Mouse (Mus musculus): ENCODE measurements around the gene Gpcpd1. TPM values are rescaled to one million over a fixed set of nuclear protein-coding genes. Genes with fewer than 3 reads are reported as not detected.

Gpcpd1 gene
- polyA plus RNA-seq, 1 experiment from 2014 or later = 25.8 TPM

DNA sequence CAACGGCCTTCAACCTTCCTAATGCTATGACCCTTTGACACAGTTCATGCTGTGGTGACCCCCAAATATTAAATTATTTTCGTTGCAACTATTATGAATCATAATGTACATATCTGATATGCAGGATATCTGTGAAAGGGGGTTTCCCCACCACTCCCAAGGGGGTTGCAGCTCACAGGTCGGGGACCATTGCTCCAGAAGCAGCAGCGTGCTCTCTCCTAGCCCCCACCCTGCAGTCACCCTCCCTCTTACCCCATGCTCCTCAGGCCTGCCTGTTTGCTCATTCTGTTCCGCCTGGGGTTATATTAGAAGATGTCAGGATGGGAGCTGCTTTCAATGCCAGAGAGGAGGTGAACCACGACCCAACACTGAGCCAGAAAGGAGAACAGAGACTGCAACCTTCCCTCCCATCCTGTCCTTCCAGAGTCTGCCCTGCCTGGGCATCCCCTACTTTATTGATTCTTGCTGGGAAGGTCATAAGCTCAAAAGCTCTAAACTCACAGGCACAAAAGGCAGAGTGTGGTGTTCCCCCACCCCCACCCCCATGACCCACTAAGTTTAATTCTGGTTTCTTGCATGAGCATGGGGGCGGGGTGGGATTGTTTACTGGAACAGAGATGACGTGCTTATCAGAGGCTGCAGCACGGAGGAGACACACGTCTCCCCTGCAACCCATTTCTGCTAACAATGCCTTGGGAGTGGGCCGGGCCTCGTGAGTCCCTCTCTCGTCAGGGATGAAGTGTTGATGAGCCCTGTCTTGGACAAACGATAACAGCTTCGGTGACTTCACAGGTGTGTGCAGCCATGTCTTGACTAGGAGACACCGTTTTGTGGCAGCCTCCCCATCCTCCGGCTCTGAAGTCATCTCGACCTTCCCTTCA is 69.3 kb downstream of the Gpcpd1 start:
- no peak overlapping the region for H3K27ac ChIP-seq (replicated peaks; ENCODE audit: low read depth, low read length)
- no peaks in the 10 kb centered on the region for H3K4me1 ChIP-seq (ENCODE audit: control insufficient read depth, insufficient read depth, low read length)
- no peak overlapping the region for H3K9ac ChIP-seq (ENCODE audit: low read length)
- H3K9me3 ChIP-seq (ENCODE audit: control insufficient read depth, low read length) = no peaks in the 10 kb centered on the region
- no peak overlapping the region for H3K4me2 ChIP-seq (ENCODE audit: low read depth, severe bottlenecking)
- 71% methylated on average over 18 of the region's 18 CpGs for WGBS
- DNase-seq (ENCODE audit: low spot score) (no peak), ATAC-seq (ENCODE audit: insufficient number of reproducible peaks, low FRiP score, low TSS enrichment, low read depth) (no peak)
- no peaks in the 10 kb centered on the region for H3K27me3 ChIP-seq (ENCODE audit: control insufficient read depth, insufficient read depth, low read length)
- H3K36me3 ChIP-seq (ENCODE audit: control insufficient read depth, insufficient read depth, low read length) = no peaks in the 10 kb centered on the region
- H3K4me3 ChIP-seq (ENCODE audit: low read depth, low read length) = no peak overlapping the region

DNA sequence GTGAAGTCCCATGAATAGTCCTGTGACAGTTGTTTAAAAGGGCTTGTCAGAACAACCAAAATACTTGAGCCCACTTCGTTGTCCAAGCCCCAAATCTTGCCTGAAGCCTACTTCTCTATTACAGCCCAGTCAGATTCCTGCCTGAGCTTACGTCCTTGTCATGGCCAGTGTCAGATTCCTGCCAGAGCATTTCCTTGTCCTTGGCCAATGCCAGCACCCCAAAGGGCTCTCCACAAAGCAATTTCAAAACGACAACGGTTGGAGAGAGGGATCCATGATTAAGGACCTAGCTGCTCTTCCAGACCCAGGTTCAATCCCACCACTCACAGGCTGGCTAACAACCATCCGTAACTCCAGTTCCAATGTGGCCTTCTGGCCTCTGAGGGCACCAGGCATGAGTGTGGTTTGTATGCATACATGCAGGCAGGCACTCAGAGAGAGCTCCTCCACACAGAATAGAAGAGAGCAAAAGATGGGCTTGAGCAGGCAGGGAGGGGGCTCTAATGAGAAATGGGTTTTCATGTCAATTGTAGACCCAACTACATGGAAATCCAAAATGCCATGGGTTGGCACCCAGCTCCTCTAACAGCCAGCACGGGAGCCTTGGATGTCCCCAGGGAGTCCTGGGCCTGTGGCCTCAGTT is 70.2 kb downstream of the Gpcpd1 start:
- Histone ChIP-seq H3K27me3 (ENCODE audit: control insufficient read depth, insufficient read depth, low read length) (no peaks in the 10 kb centered on the region), H3K4me1 (ENCODE audit: control insufficient read depth, insufficient read depth, low read length) (no peaks in the 10 kb centered on the region), H3K27ac (replicated peaks; ENCODE audit: low read depth, low read length) (no peak overlapping the region), H3K9me3 (ENCODE audit: control insufficient read depth, low read length) (no peaks in the 10 kb centered on the region), H3K4me3 (ENCODE audit: low read depth, low read length) (no peak overlapping the region), H3K36me3 (ENCODE audit: control insufficient read depth, insufficient read depth, low read length) (no peaks in the 10 kb centered on the region), H3K9ac (ENCODE audit: low read length) (no peak overlapping the region), H3K4me2 (ENCODE audit: low read depth, severe bottlenecking) (no peak overlapping the region)
- ATAC-seq (ENCODE audit: insufficient number of reproducible peaks, low FRiP score, low TSS enrichment, low read depth) (no peak), DNase-seq (ENCODE audit: low spot score) (no peak)
- 85% methylated on average over 6 of the region's 6 CpGs for WGBS

DNA sequence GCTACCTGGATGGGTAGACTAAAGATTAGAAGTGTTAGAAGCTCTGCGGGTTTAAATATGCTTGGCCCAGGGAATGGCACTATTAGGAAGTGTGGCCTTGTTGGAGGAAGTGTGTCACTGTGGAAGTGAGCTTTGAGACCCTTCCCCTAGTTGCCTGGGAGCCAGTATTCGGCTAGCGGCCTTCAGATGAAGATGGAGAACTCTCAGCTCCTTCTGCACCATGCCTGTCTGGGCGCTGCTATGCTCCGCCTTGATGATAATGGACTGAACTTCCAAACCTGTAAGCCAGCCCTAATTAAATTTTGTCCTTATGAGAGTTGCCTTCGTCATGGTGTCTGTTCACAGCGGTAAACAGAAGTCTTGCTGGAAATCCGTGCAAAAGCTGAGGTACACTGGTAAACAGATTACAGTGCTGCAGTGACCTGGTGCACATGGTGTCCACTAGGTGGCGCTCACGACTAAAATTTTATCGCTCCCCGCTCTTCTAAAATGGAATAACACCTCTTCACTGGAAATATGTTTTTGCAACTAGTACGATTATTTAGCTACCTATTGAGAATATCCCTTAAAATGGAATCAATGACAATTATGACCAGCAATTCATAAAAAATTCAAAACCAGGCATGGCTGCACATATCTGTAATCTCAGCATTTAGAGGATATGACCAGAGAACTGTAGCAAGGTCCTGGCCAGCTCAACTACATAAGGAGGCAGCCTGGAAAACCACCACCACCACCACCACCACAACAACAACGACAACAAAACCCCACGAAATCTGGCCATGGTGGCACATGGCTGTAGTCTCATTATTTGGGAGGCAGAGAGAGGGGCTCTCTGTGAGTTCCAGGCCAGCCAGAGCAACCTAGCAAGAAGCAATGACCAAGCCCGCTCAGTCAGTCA is 71.1 kb downstream of the Gpcpd1 start:
- no peaks in the 10 kb centered on the region for H3K9me3 ChIP-seq (ENCODE audit: control insufficient read depth, low read length)
- no peaks in the 10 kb centered on the region for H3K4me1 ChIP-seq (ENCODE audit: control insufficient read depth, insufficient read depth, low read length)
- no peaks in the 10 kb centered on the region for H3K36me3 ChIP-seq (ENCODE audit: control insufficient read depth, insufficient read depth, low read length)
- no peak overlapping the region for H3K9ac ChIP-seq (ENCODE audit: low read length)
- no peak overlapping the region for H3K27ac ChIP-seq (replicated peaks; ENCODE audit: low read depth, low read length)
- ATAC-seq (ENCODE audit: insufficient number of reproducible peaks, low FRiP score, low TSS enrichment, low read depth) (peak; percentile 54; the same call in 1 of the 2 replicates), DNase-seq (ENCODE audit: low spot score) (peak; percentile 86)
- no peak overlapping the region for H3K4me2 ChIP-seq (ENCODE audit: low read depth, severe bottlenecking)
- no peak overlapping the region for H3K4me3 ChIP-seq (ENCODE audit: low read depth, low read length)
- H3K27me3 ChIP-seq (ENCODE audit: control insufficient read depth, insufficient read depth, low read length) = no peaks in the 10 kb centered on the region
- WGBS = 34% methylated on average over 16 of the region's 16 CpGs

- no peak for ATAC-seq (ENCODE audit: insufficient number of reproducible peaks, low FRiP score, low TSS enrichment, low read depth)
- Histone ChIP-seq H3K4me1 (ENCODE audit: control insufficient read depth, insufficient read depth, low read length) (no peaks in the 10 kb centered on the region), H3K9me3 (ENCODE audit: control insufficient read depth, low read length) (no peaks in the 10 kb centered on the region), H3K4me3 (ENCODE audit: low read depth, low read length) (no peak overlapping the region), H3K27me3 (ENCODE audit: control insufficient read depth, insufficient read depth, low read length) (no peaks in the 10 kb centered on the region), H3K9ac (ENCODE audit: low read length) (no peak overlapping the region), H3K36me3 (ENCODE audit: control insufficient read depth, insufficient read depth, low read length) (no peaks in the 10 kb centered on the region), H3K4me2 (ENCODE audit: low read depth, severe bottlenecking) (no peak overlapping the region), H3K27ac (replicated peaks; ENCODE audit: low read depth, low read length) (no peak overlapping the region)
- no peak for DNase-seq (ENCODE audit: low spot score)
- 81% methylated on average over 13 of the region's 13 CpGs for WGBS
These were observed 71.9 kb downstream of the Gpcpd1 start for GRCm38 (mm10) chr2:132515607-132516006.

- no peaks in the 10 kb centered on the region for H3K27me3 ChIP-seq (ENCODE audit: control insufficient read depth, insufficient read depth, low read length)
- no peak overlapping the region for H3K4me2 ChIP-seq (ENCODE audit: low read depth, severe bottlenecking)
- DNase-seq (ENCODE audit: low spot score) = no peak
- H3K4me1 ChIP-seq (ENCODE audit: control insufficient read depth, insufficient read depth, low read length) = no peaks in the 10 kb centered on the region
- H3K9me3 ChIP-seq (ENCODE audit: control insufficient read depth, low read length) = no peaks in the 10 kb centered on the region
- H3K27ac ChIP-seq (replicated peaks; ENCODE audit: low read depth, low read length) = no peak overlapping the region
- 88% methylated on average over 14 of the region's 14 CpGs for WGBS
- H3K36me3 ChIP-seq (ENCODE audit: control insufficient read depth, insufficient read depth, low read length) = no peaks in the 10 kb centered on the region
- H3K9ac ChIP-seq (ENCODE audit: low read length) = no peak overlapping the region
- ATAC-seq (ENCODE audit: insufficient number of reproducible peaks, low FRiP score, low TSS enrichment, low read depth) = no peak
- no peak overlapping the region for H3K4me3 ChIP-seq (ENCODE audit: low read depth, low read length)
These were observed 72.5 kb downstream of the Gpcpd1 start for GRCm38 (mm10) chr2:132515076-132515475.

DNA sequence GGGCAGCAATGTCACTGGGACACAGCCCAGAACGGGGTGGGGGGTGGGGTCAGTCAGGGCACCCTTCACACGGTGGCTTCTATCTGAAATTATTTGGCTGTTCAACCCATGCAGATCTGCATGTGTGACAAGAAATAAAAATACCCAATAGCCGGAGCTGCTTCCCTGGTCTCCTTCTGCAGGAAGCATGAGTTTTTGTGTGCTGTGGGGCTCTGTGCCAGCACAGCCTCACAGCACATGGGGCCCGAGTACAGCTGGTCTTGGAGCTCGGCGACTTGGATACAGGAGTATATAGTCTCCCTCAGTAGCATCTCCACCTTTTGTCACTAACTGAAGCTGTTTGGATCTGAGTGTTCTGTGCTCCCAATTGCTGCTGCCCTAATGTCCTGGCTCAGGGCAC is 73.2 kb downstream of the Gpcpd1 start:
- no peaks in the 10 kb centered on the region for H3K9me3 ChIP-seq (ENCODE audit: control insufficient read depth, low read length)
- H3K4me2 ChIP-seq (ENCODE audit: low read depth, severe bottlenecking) = no peak overlapping the region

GRCm38 (mm10) chr2:132513371-132514181 is 74.0 kb downstream of the Gpcpd1 start:
- no peak for DNase-seq (ENCODE audit: low spot score)
- no peak overlapping the region for H3K4me3 ChIP-seq (ENCODE audit: low read depth, low read length)
- H3K9me3 ChIP-seq (ENCODE audit: control insufficient read depth, low read length) = no peaks in the 10 kb centered on the region
- ATAC-seq (ENCODE audit: insufficient number of reproducible peaks, low FRiP score, low TSS enrichment, low read depth) = no peak
- WGBS = 69% methylated on average over 12 of the region's 12 CpGs
- no peaks in the 10 kb centered on the region for H3K27me3 ChIP-seq (ENCODE audit: control insufficient read depth, insufficient read depth, low read length)
- no peaks in the 10 kb centered on the region for H3K36me3 ChIP-seq (ENCODE audit: control insufficient read depth, insufficient read depth, low read length)
- no peak overlapping the region for H3K27ac ChIP-seq (replicated peaks; ENCODE audit: low read depth, low read length)
- no peaks in the 10 kb centered on the region for H3K4me1 ChIP-seq (ENCODE audit: control insufficient read depth, insufficient read depth, low read length)
- no peak overlapping the region for H3K9ac ChIP-seq (ENCODE audit: low read length)
- no peak overlapping the region for H3K4me2 ChIP-seq (ENCODE audit: low read depth, severe bottlenecking)

More for the DNA sequence above, 73.2 kb downstream of the Gpcpd1 start:
- Histone ChIP-seq H3K27ac (replicated peaks; ENCODE audit: low read depth, low read length) (no peak overlapping the region), H3K4me3 (ENCODE audit: low read depth, low read length) (no peak overlapping the region), H3K36me3 (ENCODE audit: control insufficient read depth, insufficient read depth, low read length) (no peaks in the 10 kb centered on the region), H3K27me3 (ENCODE audit: control insufficient read depth, insufficient read depth, low read length) (no peaks in the 10 kb centered on the region), H3K4me1 (ENCODE audit: control insufficient read depth, insufficient read depth, low read length) (no peaks in the 10 kb centered on the region), H3K9ac (ENCODE audit: low read length) (no peak overlapping the region)
- WGBS = 60% methylated on average over 6 of the region's 6 CpGs
- DNase-seq (ENCODE audit: low spot score) (no peak), ATAC-seq (ENCODE audit: insufficient number of reproducible peaks, low FRiP score, low TSS enrichment, low read depth) (no peak)

All from limb, embryonic 11.5 days (tissue).